Mouse (Mus musculus) gastrocnemius, adult 2 months (tissue): ENCODE results near the gene Ube2l6. TPM values are rescaled to one million over a fixed set of nuclear protein-coding genes. Genes with fewer than 3 reads are reported as not detected.
"Not testable (repeated sequence)": the region's sequence is repeated elsewhere in the genome, so short reads cannot be mapped to it uniquely, and the experiment has no call there.

Experiments
- DNase-seq: peaks from one replicate; pipeline ENCODE4 v3.0.0; 2022
- H3K27ac ChIP-seq: fragments of 200-600 bp; 2 replicates; pipeline ENCODE4 v1.8.1; 2022; ENCODE audit warnings: mild to moderate bottlenecking
- H3K4me3 ChIP-seq: fragments of 200-600 bp; 2 replicates; pipeline ENCODE4 v1.8.1; 2022; ENCODE audit warnings: mild to moderate bottlenecking, moderate library complexity
- CTCF ChIP-seq: fragments of 200-600 bp; IDR thresholded peaks from 2 replicates; pipeline ENCODE4 v1.8.1; 2022; ENCODE audit warnings: antibody characterized with exemption, mild to moderate bottlenecking, moderate library complexity
- intact Hi-C: fragments of 180-260 bp; cut with DNase I; formaldehyde crosslinking; loops from one replicate; pipeline ENCODE4 v1.15.1; 2025
- total RNA-seq, 2 experiments: library from RNA; stranded (reverse); gene quantifications; 2 replicates each; pipeline ENCODE4 v1.2.3; 2021

Gene Ube2l6
- total RNA-seq, 2 experiments from 2014 or later = 2.0 to 3.8 TPM

- peak; percentile 57 for DNase-seq
- peak; percentile 82 for TF ChIP-seq CTCF
- Histone ChIP-seq H3K4me3 (peak overlapping the region; percentile 88), H3K27ac (peak overlapping the region; percentile 81)
- intact Hi-C loops = loop anchor here (5.0 kb wide), 2 partner anchors 57 to 342 kb away; partner anchors contain the start of gene Gm19426
Observed at GRCm38 (mm10) chr2:84799041-84799561, 473 bp downstream of the Ube2l6 start.

- peak overlapping the region; percentile 2; the same call in 1 of the 2 replicates for H3K4me3 ChIP-seq
- no peak overlapping the region for H3K27ac ChIP-seq
- intact Hi-C loops = no loop called here
- DNase-seq = no peak
- TF ChIP-seq CTCF = no peak
Observed at GRCm38 (mm10) chr2:84800304-84800703, 1.7 kb downstream of the Ube2l6 start.

DNA sequence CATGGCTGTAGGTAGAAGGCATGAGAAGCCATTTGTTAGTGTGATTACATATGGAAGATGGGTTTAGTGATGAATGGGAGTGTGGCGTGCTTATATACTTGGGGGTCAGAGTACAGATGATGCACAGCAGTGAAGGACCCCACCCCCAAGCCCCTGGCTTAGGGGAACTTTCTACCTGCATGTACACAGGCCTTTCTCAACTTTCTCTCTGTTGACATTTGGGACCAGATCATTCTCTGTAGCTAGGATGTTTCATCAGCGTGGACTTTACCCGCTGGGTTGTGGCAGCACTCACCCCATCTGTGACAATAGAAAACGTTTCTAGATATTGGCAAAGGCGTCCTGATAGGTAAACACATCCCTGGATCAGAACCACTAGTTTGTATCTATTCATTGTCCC, 2.6 kb downstream of the Ube2l6 start:
- DNase-seq, H3K4me3 ChIP-seq, H3K27ac ChIP-seq, intact Hi-C loops: not testable (repeated sequence)

GRCm38 (mm10) chr2:84803963-84804362, 5.3 kb downstream of the Ube2l6 start:
- intact Hi-C loops = no loop called here
- TF ChIP-seq CTCF = no peak
- no peak overlapping the region for H3K4me3 ChIP-seq
- no peak for DNase-seq
- H3K27ac ChIP-seq = no peak overlapping the region

DNA sequence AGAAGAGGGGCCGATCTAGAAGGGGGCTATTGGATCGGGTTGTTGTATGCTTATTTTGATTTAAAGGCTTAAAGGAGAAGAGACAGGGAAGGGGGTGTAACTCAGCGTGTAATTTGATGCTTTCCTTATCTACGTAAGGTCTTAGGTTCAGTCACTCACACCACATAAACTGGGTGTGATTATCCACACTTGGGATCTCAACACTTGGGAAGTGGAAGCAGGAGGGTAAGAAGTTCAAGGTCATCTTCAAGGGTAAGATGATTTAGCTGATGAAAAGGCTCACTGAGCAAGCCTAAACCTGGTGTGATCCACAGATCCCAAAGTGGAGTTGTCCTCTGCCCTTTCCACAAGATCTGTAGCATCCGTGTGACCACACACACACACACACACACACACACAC, 7.9 kb downstream of the Ube2l6 start:
- Histone ChIP-seq H3K4me3 (no peak overlapping the region), H3K27ac (no peak overlapping the region)
- no peak for DNase-seq
- TF ChIP-seq CTCF = no peak
- intact Hi-C loops = no loop called here

DNA sequence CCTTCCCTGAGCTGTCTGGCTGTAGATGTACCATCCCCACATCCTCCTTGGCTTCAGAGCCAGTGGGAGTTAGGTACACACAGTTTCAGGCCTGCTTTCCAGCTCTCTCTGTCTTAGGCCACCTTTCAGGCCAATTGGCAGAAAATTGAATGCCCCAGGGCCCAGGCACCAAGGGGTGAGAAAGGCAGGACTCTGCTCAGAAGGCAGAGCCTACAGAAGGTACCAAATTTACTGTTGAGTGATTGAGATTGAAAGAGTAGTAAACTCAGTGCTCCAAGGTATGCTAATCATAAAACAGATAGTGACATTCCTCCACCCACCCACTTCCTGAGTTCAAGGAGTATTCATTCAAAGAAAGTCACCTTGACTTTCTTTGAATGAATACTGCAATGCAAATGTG, 10.7 kb downstream of the Ube2l6 start:
- intact Hi-C loops = no loop called here
- DNase-seq = no peak
- Histone ChIP-seq H3K27ac (no peak overlapping the region), H3K4me3 (no peak overlapping the region)
- TF ChIP-seq CTCF = no peak

DNA sequence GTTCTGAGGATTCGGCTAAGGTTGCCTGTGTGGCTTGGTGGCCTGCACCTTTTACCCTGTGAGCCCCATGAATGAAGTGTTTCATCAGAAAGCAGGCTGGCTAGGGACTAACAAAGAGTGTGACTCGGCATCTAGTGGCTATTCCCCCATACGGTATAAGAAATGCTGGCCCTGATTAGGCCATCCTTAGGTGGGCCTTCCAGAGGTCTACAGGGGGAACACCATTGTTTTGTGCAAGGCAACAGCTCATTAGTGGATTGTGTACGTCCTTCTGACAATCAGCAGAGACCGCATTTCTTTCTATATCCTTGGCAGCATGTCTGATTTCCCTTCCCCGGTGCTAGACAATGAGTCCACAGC, 11.9 kb downstream of the Ube2l6 start:
- intact Hi-C loops = loop anchor here (5.0 kb wide), 1 partner anchor 138 kb away; the partner anchor contains the start of gene Selenoh
- H3K4me3 ChIP-seq = peak overlapping the region; percentile 71
- TF ChIP-seq CTCF = no peak
- H3K27ac ChIP-seq = peak overlapping the region; percentile 58
- DNase-seq = no peak

- H3K4me3 ChIP-seq = peak overlapping the region; percentile 71
- peak; percentile 88 for DNase-seq
- intact Hi-C loops = loop anchor here (5.0 kb wide), 1 partner anchor 139 kb away; the partner anchor contains the start of gene Selenoh
- TF ChIP-seq CTCF = peak; percentile 92
- peak overlapping the region; percentile 58 for H3K27ac ChIP-seq
Observed at GRCm38 (mm10) chr2:84810886-84811577, 12.4 kb downstream of the Ube2l6 start.

DNA sequence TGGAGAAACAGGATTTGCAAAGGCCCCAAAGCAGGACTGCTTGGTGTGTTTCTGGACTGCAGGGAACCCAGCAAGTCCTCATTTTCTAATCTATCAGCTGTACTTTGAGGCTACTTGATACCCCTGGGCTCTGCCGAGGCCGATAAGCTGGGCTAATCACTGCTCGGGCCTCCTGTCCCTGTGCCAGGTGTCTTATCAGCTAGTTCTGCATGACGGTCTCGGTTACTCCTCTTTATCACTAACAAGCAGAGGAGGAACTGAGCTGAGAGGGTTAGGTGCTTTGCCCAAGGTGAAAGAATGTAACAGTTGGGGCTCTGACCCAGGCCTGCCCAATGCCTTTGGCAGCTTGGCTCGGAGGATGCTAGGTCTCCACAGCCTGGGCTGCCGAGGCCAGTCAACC, 13.3 kb downstream of the Ube2l6 start:
- H3K4me3 ChIP-seq = no peak overlapping the region
- intact Hi-C loops = loop anchor here (5.0 kb wide), 1 partner anchor 140 kb away; the partner anchor contains the start of gene Selenoh
- no peak for DNase-seq
- no peak for TF ChIP-seq CTCF
- no peak overlapping the region for H3K27ac ChIP-seq

DNA sequence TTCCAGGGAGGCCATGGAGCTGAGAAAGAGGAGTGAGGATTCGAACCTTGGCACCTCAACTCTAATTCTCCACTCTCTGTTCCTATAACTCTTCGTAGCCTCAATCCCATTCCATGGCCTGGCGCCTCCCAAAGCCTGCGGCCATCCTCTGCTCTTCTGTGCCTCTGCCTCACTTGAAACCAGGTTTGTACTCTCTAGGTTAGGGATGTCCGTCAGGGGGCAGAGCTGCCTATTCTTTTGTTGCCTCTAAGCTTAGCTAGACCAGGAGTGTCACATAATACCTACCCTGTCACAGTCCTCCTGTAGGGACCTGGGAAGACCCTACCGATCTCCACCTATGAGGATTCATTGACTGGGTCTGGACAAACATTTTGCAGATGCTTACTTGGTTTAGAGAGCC, 14.0 kb downstream of the Ube2l6 start:
- H3K27ac ChIP-seq = no peak overlapping the region
- TF ChIP-seq CTCF = no peak
- no peak overlapping the region for H3K4me3 ChIP-seq
- no peak for DNase-seq
- intact Hi-C loops = loop anchor here (5.0 kb wide), 1 partner anchor 140 kb away; the partner anchor contains the start of gene Selenoh

DNA sequence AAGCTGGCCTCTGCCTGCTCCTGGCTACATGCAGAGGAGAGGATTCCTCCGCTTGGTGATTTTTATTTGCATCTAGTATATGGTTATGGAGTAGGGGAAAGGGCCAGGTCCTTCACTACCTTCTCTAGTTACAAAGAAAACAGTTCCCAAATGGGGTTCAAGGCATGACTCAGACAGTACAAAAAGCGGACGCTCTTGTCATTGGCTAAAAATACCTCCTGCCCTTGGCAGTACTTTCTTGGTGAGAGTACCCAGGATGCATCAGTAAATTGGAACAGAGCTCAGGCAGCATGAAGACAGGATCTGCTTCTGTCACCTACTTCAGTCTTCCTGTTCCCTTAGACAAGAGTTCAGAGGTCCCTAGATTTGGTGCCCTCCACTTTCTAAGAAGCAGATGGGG, 21.2 kb downstream of the Ube2l6 start:
- Histone ChIP-seq H3K4me3 (peak overlapping the region; percentile 60), H3K27ac (peak overlapping the region; percentile 90)
- DNase-seq = peak; percentile 45
- intact Hi-C loops = no loop called here
- no peak for TF ChIP-seq CTCF

- intact Hi-C loops = no loop called here
- Histone ChIP-seq H3K27ac (peak within 1 kb of the TSS; percentile 90), H3K4me3 (peak within 1 kb of the TSS; percentile 60)
- DNase-seq = peak; percentile 42
- no peak for TF ChIP-seq CTCF
Observed at GRCm38 (mm10) chr2:84822552-84822951, 23.9 kb downstream of the Ube2l6 start, which contains the start of gene Smtnl1. TSS of gene Smtnl1 (minus strand) at chr2:84822652.

GRCm38 (mm10) chr2:84823237-84823636, 24.6 kb downstream of the Ube2l6 start:
- intact Hi-C loops = no loop called here
- DNase-seq = no peak
- TF ChIP-seq CTCF = no peak
- H3K27ac ChIP-seq = peak overlapping the region; percentile 90; the same call in 1 of the 2 replicates
- H3K4me3 ChIP-seq = no peak overlapping the region
